Mouse (Mus musculus) liver, embryonic 11.5 days (tissue): ENCODE results near the gene Gm45234. TPM values are rescaled to one million over a fixed set of nuclear protein-coding genes. Genes with fewer than 3 reads are reported as not detected.
"Not testable (repeated sequence)": the region's sequence is repeated elsewhere in the genome, so short reads cannot be mapped to it uniquely, and the experiment has no call there.

Experiments used
- ATAC-seq: fragments of 200-750 bp; cut with Nextera tagmentation; replicated peaks from 2 replicates; pipeline ENCODE4 v1.8.0; 2017; ENCODE audit warnings: moderate number of reproducible peaks, mild to moderate bottlenecking, moderate TSS enrichment, moderate library complexity; ENCODE audit not compliant: low FRiP score
- DNase-seq: peaks from one replicate; pipeline ENCODE4 v3.0.0-alpha.2; 2017; ENCODE audit warnings: low spot score
- H3K27ac ChIP-seq: fragments of 300-500 bp; sonication (generic); 2 replicates; pipeline ENCODE4 v1.5.1; 2014; ENCODE audit warnings: mild to moderate bottlenecking, low read depth, low read length, control low read depth
- H3K27me3 ChIP-seq: fragments of 300-500 bp; sonication (generic); replicated peaks from 2 replicates; pipeline ENCODE4 v1.6.1; 2014; ENCODE audit warnings: low read length, mixed read lengths; ENCODE audit not compliant: control insufficient read depth, insufficient read depth
- H3K36me3 ChIP-seq: fragments of 300-500 bp; sonication (generic); 2 replicates; pipeline ENCODE4 v1.6.1; 2014; ENCODE audit warnings: mild to moderate bottlenecking, low read length, moderate library complexity, mixed read lengths; ENCODE audit not compliant: control insufficient read depth, insufficient read depth
- H3K4me1 ChIP-seq: fragments of 300-500 bp; sonication (generic); replicated peaks from 2 replicates; pipeline ENCODE4 v1.6.1; 2014; ENCODE audit warnings: low read length, mixed read lengths; ENCODE audit not compliant: control insufficient read depth, insufficient read depth
- H3K4me2 ChIP-seq: fragments of 300-500 bp; sonication (generic); 2 replicates; pipeline ENCODE4 v1.6.1; 2014; ENCODE audit warnings: mild to moderate bottlenecking, control low read depth, moderate library complexity
- H3K4me3 ChIP-seq: fragments of 300-500 bp; sonication (generic); 2 replicates; pipeline ENCODE4 v1.5.1; 2014; ENCODE audit warnings: low read depth, low read length, control low read depth
- H3K9ac ChIP-seq: fragments of 300-500 bp; sonication (generic); 2 replicates; pipeline ENCODE4 v1.6.1; 2014; ENCODE audit warnings: low read depth, low read length, control low read depth
- H3K9me3 ChIP-seq: fragments of 300-500 bp; sonication (generic); 2 replicates; pipeline ENCODE4 v1.6.1; 2016; ENCODE audit warnings: low read length, inconsistent platforms, mixed read lengths; ENCODE audit not compliant: control insufficient read depth
- WGBS: fragments of 180-500 bp; shearing (Covaris S2); extraction: QIAGEN DNeasy Blood & Tissue Kit; methylation state at CpG from one replicate; pipeline ENCODE4 v1.1.7; 2014; 5-methylcytosine and 5-hydroxymethylcytosine counted together
- polyA plus RNA-seq: library from polyadenylated mRNA; unstranded; fragments of >200 nt; fragmentation: Nextera tagmentation; extraction: Ambion mirVana; gene quantifications from 2 replicates; pipeline ENCODE4 v1.2.1, GENCODE M21; 2014

Gm45234 gene
- polyA plus RNA-seq: 0.15 TPM in 1 of 2 replicates, not detected in the other

GRCm38 (mm10) chr6:124755831-124756595, at the start of gene Gm45234, which contains the start of gene Atn1:
TSS of gene Gm45234 (minus strand) at chr6:124756021.
TSS of gene Atn1 (minus strand) at chr6:124756524.
- Histone ChIP-seq H3K4me3 (peak within 1 kb of the TSS; percentile 68), H3K4me1 (peaks cover 37% of the 10 kb centered on the region), H3K9me3 (no peaks in the 10 kb centered on the region), H3K9ac (peak within 1 kb of the TSS; percentile 72), H3K4me2 (peak within 1 kb of the TSS; percentile 68), H3K36me3 (no peaks in the 10 kb centered on the region), H3K27ac (peak within 1 kb of the TSS; percentile 73), H3K27me3 (peaks cover 18% of the 10 kb centered on the region)
- DNase-seq (peak; percentile 76), ATAC-seq (peak; percentile 52)
- WGBS: 1% methylated on average over 67 of the region's 100 CpGs

DNA sequence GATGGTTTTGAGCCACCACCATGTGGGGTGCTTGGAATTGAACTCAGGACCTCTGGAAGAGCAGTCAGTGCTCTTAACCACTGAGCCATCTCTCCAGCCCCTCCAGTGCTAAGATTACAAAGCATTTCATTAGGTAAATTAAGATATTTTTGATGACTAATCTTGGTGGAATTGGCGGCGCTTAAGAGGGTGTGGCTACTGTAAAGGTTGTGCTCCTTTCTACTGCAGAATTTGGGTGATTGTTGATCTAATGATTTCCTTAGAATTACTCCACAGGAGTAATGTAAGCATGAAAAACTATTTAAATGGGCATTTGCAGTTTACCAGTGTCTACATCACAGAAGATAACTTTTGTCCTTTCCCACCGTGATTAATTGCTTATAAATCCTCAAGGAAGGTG, 48.5 kb upstream of the Gm45234 start:
- WGBS: 79% methylated on average over 3 of the region's 3 CpGs
- Histone ChIP-seq H3K4me2 (no peak overlapping the region), H3K27ac (no peak overlapping the region), H3K9me3 (no peaks in the 10 kb centered on the region), H3K4me1 (peaks cover 20% of the 10 kb centered on the region), H3K27me3 (no peaks in the 10 kb centered on the region), H3K36me3 (no peaks in the 10 kb centered on the region), H3K4me3 (no peak overlapping the region), H3K9ac (no peak overlapping the region)
- DNase-seq (no peak), ATAC-seq (no peak)

GRCm38 (mm10) chr6:124803691-124804090, 47.9 kb upstream of the Gm45234 start:
- H3K9ac ChIP-seq, H3K36me3 ChIP-seq, H3K9me3 ChIP-seq, H3K4me2 ChIP-seq, ATAC-seq, DNase-seq, H3K27ac ChIP-seq, H3K27me3 ChIP-seq, H3K4me3 ChIP-seq: not testable (repeated sequence)
- 88% methylated on average over 4 of the region's 4 CpGs for WGBS
- peaks cover 20% of the 10 kb centered on the region for H3K4me1 ChIP-seq

GRCm38 (mm10) chr6:124803061-124803460, 47.2 kb upstream of the Gm45234 start:
- Histone ChIP-seq H3K4me1 (peaks cover 18% of the 10 kb centered on the region), H3K9ac (no peak overlapping the region), H3K9me3 (no peaks in the 10 kb centered on the region), H3K27me3 (no peaks in the 10 kb centered on the region), H3K27ac (no peak overlapping the region), H3K4me2 (no peak overlapping the region; the same call in 1 of the 2 replicates), H3K4me3 (no peak overlapping the region), H3K36me3 (no peaks in the 10 kb centered on the region)
- 65% methylated on average over 3 of the region's 3 CpGs for WGBS
- ATAC-seq: no peak
- DNase-seq: no peak

DNA sequence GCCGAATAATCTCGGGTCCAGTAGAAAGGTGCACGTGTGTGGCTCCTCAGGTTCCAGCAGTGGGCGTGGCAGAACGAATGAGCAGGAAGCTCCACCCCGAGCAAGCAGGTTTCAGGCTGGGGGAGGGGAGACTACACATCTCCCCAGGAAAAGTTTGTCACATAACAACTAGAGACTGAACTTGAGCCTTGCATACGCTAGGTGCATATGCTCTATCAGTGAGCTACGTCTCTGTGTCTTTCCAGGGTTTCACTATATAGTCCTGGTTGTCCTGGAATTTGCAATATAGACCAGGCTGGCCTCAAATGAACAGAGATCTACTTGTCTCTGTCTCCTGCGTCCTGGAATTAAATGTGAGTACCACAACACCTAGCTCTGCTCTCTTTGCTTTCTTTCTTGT, 46.6 kb upstream of the Gm45234 start:
- peak overlapping the region; percentile 65 for H3K4me2 ChIP-seq
- peak overlapping the region; percentile 55 for H3K9ac ChIP-seq
- peak overlapping the region; percentile 28 for H3K4me3 ChIP-seq
- not testable (repeated sequence) for H3K36me3 ChIP-seq, H3K27me3 ChIP-seq, H3K9me3 ChIP-seq, DNase-seq
- WGBS: 13% methylated on average over 4 of the region's 9 CpGs
- H3K4me1 ChIP-seq: peaks cover 13% of the 10 kb centered on the region
- H3K27ac ChIP-seq: peak overlapping the region; percentile 77
- peak; percentile 47 for ATAC-seq

GRCm38 (mm10) chr6:124796200-124796599, 40.4 kb upstream of the Gm45234 start:
- no peaks in the 10 kb centered on the region for H3K36me3 ChIP-seq
- no peak for DNase-seq
- no peak overlapping the region for H3K4me3 ChIP-seq
- no peak overlapping the region for H3K4me2 ChIP-seq
- peak overlapping the region; percentile 34; the same call in 1 of the 2 replicates for H3K27ac ChIP-seq
- H3K4me1 ChIP-seq: 0 out of 2 replicates have a peak, but pooled peaks cover 5% of the 10 kb centered on the region
- no peak for ATAC-seq
- no peak overlapping the region for H3K9ac ChIP-seq
- H3K27me3 ChIP-seq: no peaks in the 10 kb centered on the region
- 90% methylated on average over 2 of the region's 2 CpGs for WGBS
- H3K9me3 ChIP-seq: no peaks in the 10 kb centered on the region

GRCm38 (mm10) chr6:124795781-124796180, 40.0 kb upstream of the Gm45234 start:
- no peak for ATAC-seq
- H3K27me3 ChIP-seq: no peaks in the 10 kb centered on the region

GRCm38 (mm10) chr6:124791911-124792310, 36.1 kb upstream of the Gm45234 start:
- Histone ChIP-seq H3K9ac (no peak overlapping the region), H3K4me1 (peaks cover 5% of the 10 kb centered on the region; the same call in 1 of the 2 replicates), H3K27me3 (no peaks in the 10 kb centered on the region), H3K4me3 (no peak overlapping the region), H3K27ac (no peak overlapping the region), H3K36me3 (no peaks in the 10 kb centered on the region), H3K4me2 (no peak overlapping the region), H3K9me3 (no peaks in the 10 kb centered on the region)
- DNase-seq (no peak), ATAC-seq (no peak)
- 86% methylated on average over 3 of the region's 3 CpGs for WGBS

More at GRCm38 (mm10) chr6:124795781-124796180, 40.0 kb upstream of the Gm45234 start:
- no peaks in the 10 kb centered on the region for H3K9me3 ChIP-seq
- no peak overlapping the region for H3K9ac ChIP-seq
- 0 out of 2 replicates have a peak, but pooled peaks cover 5% of the 10 kb centered on the region for H3K4me1 ChIP-seq
- no peak overlapping the region for H3K4me2 ChIP-seq
- peak overlapping the region; percentile 34; the same call in 1 of the 2 replicates for H3K27ac ChIP-seq
- no peak for DNase-seq
- 81% methylated on average over 4 of the region's 4 CpGs for WGBS
- H3K4me3 ChIP-seq: no peak overlapping the region
- H3K36me3 ChIP-seq: no peaks in the 10 kb centered on the region

DNA sequence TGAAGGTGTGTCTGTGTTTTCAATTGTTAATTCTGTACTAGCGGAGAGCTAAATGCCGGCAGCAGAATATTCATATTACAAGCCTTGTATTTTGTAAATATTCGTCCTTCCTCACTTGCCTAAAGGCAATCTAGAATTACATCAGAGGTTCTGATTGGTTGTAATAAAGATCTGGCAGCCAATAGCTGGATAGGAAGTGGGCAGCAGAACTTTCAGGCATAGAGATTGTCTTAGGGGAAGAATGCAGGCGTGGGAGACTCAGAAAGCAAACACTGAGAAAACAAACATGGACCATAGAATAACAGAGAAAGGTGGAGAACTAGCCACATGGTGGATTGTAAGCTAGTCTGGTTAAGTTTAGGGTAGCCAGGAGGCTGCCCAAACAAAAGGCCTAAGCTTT, 34.3 kb upstream of the Gm45234 start:
- no peaks in the 10 kb centered on the region for H3K36me3 ChIP-seq
- H3K9ac ChIP-seq: no peak overlapping the region
- H3K4me3 ChIP-seq: no peak overlapping the region
- no peaks in the 10 kb centered on the region for H3K9me3 ChIP-seq
- no peak for ATAC-seq
- DNase-seq: no peak
- WGBS: 67% methylated on average over 4 of the region's 4 CpGs
- no peak overlapping the region for H3K27ac ChIP-seq
- H3K4me1 ChIP-seq: no peaks in the 10 kb centered on the region; the same call in 1 of the 2 replicates
- no peaks in the 10 kb centered on the region for H3K27me3 ChIP-seq
- no peak overlapping the region for H3K4me2 ChIP-seq
